Mouse (Mus musculus) MEL (cell line): ENCODE measurements around the gene Ilvbl. TPM values are rescaled to one million over a fixed set of nuclear protein-coding genes. Genes with fewer than 3 reads are reported as not detected.

Experiments
- DNase-seq: peaks from one replicate; pipeline ENCODE4 v3.0.0; 2011; ENCODE audit warnings: low read depth, low spot score
- H3K27ac ChIP-seq: 2 replicates; pipeline ENCODE4 v1.5.1; 2012; ENCODE audit warnings: low read depth, mild to moderate bottlenecking, control low read depth, low read length, moderate library complexity; ENCODE audit not compliant: control insufficient read depth
- H3K27me3 ChIP-seq, 2 experiments: fragments of 150-350 bp in 1 of 2; sonication (generic) in 1 of 2; 2 replicates each; pipeline ENCODE4 v1.6.1; 2012; ENCODE audit warnings: low read length in 2 of 2, mild to moderate bottlenecking in 2 of 2, improper control_type of control experiment in 1 of 2, moderate library complexity in 1 of 2; ENCODE audit not compliant: insufficient read depth in 2 of 2, control insufficient read depth in 1 of 2
- H3K36me3 ChIP-seq, 2 experiments: 2 replicates each; pipeline ENCODE4 v1.6.1; 2012 to 2014; ENCODE audit warnings: low read length in 2 of 2, improper control_type of control experiment in 1 of 2, inconsistent platforms in 1 of 2, mild to moderate bottlenecking in 1 of 2; ENCODE audit not compliant: insufficient read depth in 2 of 2, control insufficient read depth in 1 of 2
- H3K4me1 ChIP-seq, 2 experiments: fragments of 150-350 bp in 1 of 2; sonication (generic) in 1 of 2; 2 replicates each; pipeline ENCODE4 v1.6.1; 2012; ENCODE audit warnings: low read length in 2 of 2, improper control_type of control experiment in 1 of 2, mild to moderate bottlenecking in 1 of 2; ENCODE audit not compliant: insufficient read depth in 2 of 2, control insufficient read depth in 1 of 2
- H3K4me3 ChIP-seq, 2 experiments: fragments of 150-350 bp in 1 of 2; sonication (generic) in 1 of 2; 2 replicates each; pipeline ENCODE4 v1.5.1; 2012; ENCODE audit warnings: low read depth in 2 of 2, low read length in 2 of 2, mild to moderate bottlenecking in 2 of 2, moderate library complexity in 2 of 2, control low read depth in 1 of 2, improper control_type of control experiment in 1 of 2; ENCODE audit not compliant: control insufficient read depth in 1 of 2, insufficient read depth in 1 of 2
- H3K79me2 ChIP-seq: 2 replicates; pipeline ENCODE4 v1.6.1; 2012; ENCODE audit warnings: mild to moderate bottlenecking, low read length, moderate library complexity; ENCODE audit not compliant: control insufficient read depth, poor library complexity, insufficient read depth
- H3K9ac ChIP-seq: 2 replicates; pipeline ENCODE4 v1.6.1; 2012; ENCODE audit warnings: low read depth, mild to moderate bottlenecking, control low read depth, low read length, moderate library complexity; ENCODE audit not compliant: control insufficient read depth, poor library complexity, severe bottlenecking
- H3K9me3 ChIP-seq: fragments of 150-350 bp; sonication (generic); replicated peaks from 2 replicates; pipeline ENCODE4 v1.6.1; 2012; ENCODE audit warnings: mild to moderate bottlenecking, low read length, improper control_type of control experiment, moderate library complexity; ENCODE audit not compliant: insufficient read depth
- BHLHE40 ChIP-seq: IDR thresholded peaks from 2 replicates; pipeline ENCODE4 v1.6.1; 2012; ENCODE audit warnings: low read depth, mild to moderate bottlenecking, inconsistent platforms, low read length, improper control_type of control experiment, borderline replicate concordance
- CHD2 ChIP-seq: IDR thresholded peaks from 2 replicates; pipeline ENCODE4 v1.6.1; 2011; ENCODE audit warnings: low read length, improper control_type of control experiment
- GABPA ChIP-seq: IDR thresholded peaks from 2 replicates; pipeline ENCODE4 v1.6.1; 2012; ENCODE audit warnings: low read depth, mild to moderate bottlenecking, inconsistent platforms, low read length, improper control_type of control experiment, moderate library complexity
- HCFC1 ChIP-seq: IDR thresholded peaks from 2 replicates; pipeline ENCODE4 v1.6.1; 2012; ENCODE audit warnings: low read depth, mild to moderate bottlenecking, inconsistent platforms, low read length, improper control_type of control experiment, moderate library complexity
- MAZ ChIP-seq: IDR thresholded peaks from 2 replicates; pipeline ENCODE4 v1.6.1; 2012; ENCODE audit warnings: low read depth, mild to moderate bottlenecking, inconsistent platforms, low read length, improper control_type of control experiment
- MXI1 ChIP-seq: IDR thresholded peaks from 2 replicates; pipeline ENCODE4 v1.6.1; 2011; ENCODE audit warnings: mild to moderate bottlenecking, low read depth, low read length, improper control_type of control experiment
- MYB ChIP-seq: IDR thresholded peaks from 2 replicates; pipeline ENCODE4 v1.6.1; 2011; ENCODE audit warnings: mild to moderate bottlenecking, low read depth, low read length, improper control_type of control experiment
- POLR2A ChIP-seq, 2 experiments: IDR thresholded peaks; 2 replicates each; pipeline ENCODE4 v1.6.1; 2011 to 2012; ENCODE audit warnings: low read length in 2 of 2, mild to moderate bottlenecking in 2 of 2, control low read depth in 1 of 2, improper control_type of control experiment in 1 of 2, low read depth in 1 of 2, moderate library complexity in 1 of 2; ENCODE audit not compliant: control insufficient read depth in 1 of 2, insufficient read depth in 1 of 2, poor library complexity in 1 of 2
- POLR2AphosphoS2 ChIP-seq: IDR thresholded peaks from 2 replicates; pipeline ENCODE4 v1.6.1; 2011; ENCODE audit warnings: low read length, improper control_type of control experiment
- POLR2AphosphoS5 ChIP-seq: IDR thresholded peaks from 2 replicates; pipeline ENCODE4 v1.6.1; 2012; ENCODE audit warnings: low read depth, borderline replicate concordance, mild to moderate bottlenecking, inconsistent platforms, low read length, moderate library complexity, mixed read lengths
- RCOR1 ChIP-seq: IDR thresholded peaks from 2 replicates; pipeline ENCODE4 v1.6.1; 2012; ENCODE audit warnings: low read depth, mild to moderate bottlenecking, inconsistent platforms, low read length, improper control_type of control experiment
- SIN3A ChIP-seq: IDR thresholded peaks from 2 replicates; pipeline ENCODE4 v1.6.1; 2012; ENCODE audit warnings: low read length, improper control_type of control experiment, inconsistent platforms
- TAL1 ChIP-seq: IDR thresholded peaks from 2 replicates; pipeline ENCODE4 v1.6.1; 2012; ENCODE audit warnings: mild to moderate bottlenecking, inconsistent platforms, low read length, moderate library complexity, mixed read lengths
- ZC3H11A ChIP-seq: IDR thresholded peaks from 2 replicates; pipeline ENCODE4 v1.6.1; 2012; ENCODE audit warnings: low read depth, mild to moderate bottlenecking, inconsistent platforms, low read length, improper control_type of control experiment
- ZNF384 ChIP-seq: IDR thresholded peaks from 2 replicates; pipeline ENCODE4 v1.6.1; 2012; ENCODE audit warnings: low read depth, mild to moderate bottlenecking, inconsistent platforms, low read length, improper control_type of control experiment
- polyA plus RNA-seq, 2 experiments: library from polyadenylated mRNA; stranded (reverse) in 1 of 2; unstranded in 1 of 2; fragments of >175 nt in 1 of 2; fragments of >200 nt in 1 of 2; gene quantifications; 2 replicates each; pipeline versions ENCODE4 v1.2.1 to v1.2.4; 2012; ENCODE audit warnings: low replicate concordance in 2 of 2, low read depth in 1 of 2; ENCODE audit not compliant: insufficient read length in 2 of 2, insufficient read depth in 1 of 2, missing spikeins in 1 of 2
- total RNA-seq: library from RNA; depleted of rRNA; stranded (reverse); fragments of 300-350 nt; gene quantifications from 2 replicates; pipeline ENCODE4 v1.2.3, GENCODE M21; 2012

Gene Ilvbl
- total and polyA plus RNA-seq, 3 experiments, result 22.1 to 24.5 TPM; not detected in 1

GRCm38 (mm10) chr10:78570416-78570815, 3.7 kb upstream of the Ilvbl start (continued):
- no peak for TF ChIP-seq RCOR1
- no peak for TF ChIP-seq SIN3A
- TF ChIP-seq, all 39 proteins: peak for 0

- H3K9me3 ChIP-seq, result no peaks in the 10 kb centered on the region
- H3K4me3 ChIP-seq, result no peak overlapping the region
- H3K27ac ChIP-seq, result no peak overlapping the region
- H3K4me1 ChIP-seq, result peaks cover 0 to 8% of the 10 kb centered on the region in 2 experiments; a peak in 1 of 4 replicates
- H3K36me3 ChIP-seq, result no peaks in the 10 kb centered on the region; a peak in 1 of 4 replicates
- TF ChIP-seq POLR2A (IDR thresholded peaks at IDR 0.05; ENCODE audit: control insufficient read depth in 1 of 2, insufficient read depth in 1 of 2, low read depth in 1 of 2, low read length in 2 of 2, poor library complexity in 1 of 2) (no peak), MXI1 (no peak)
- TF ChIP-seq, all 39 proteins: peak for 0
- H3K79me2 ChIP-seq, result peaks cover 4% of the 10 kb centered on the region; the same call in 1 of the 2 replicates
- H3K27me3 ChIP-seq, result no peaks in the 10 kb centered on the region; a peak in 2 of 4 replicates
- no peak overlapping the region for H3K9ac ChIP-seq
- no peak for DNase-seq
Observed at GRCm38 (mm10) chr10:78570897-78571296, 3.2 kb upstream of the Ilvbl start.

- H3K4me3 ChIP-seq, result no peak overlapping the region
- H3K4me1 ChIP-seq, result peaks cover 0 to 8% of the 10 kb centered on the region in 2 experiments; a peak in 1 of 4 replicates
- H3K27me3 ChIP-seq, result no peaks in the 10 kb centered on the region; a peak in 2 of 4 replicates
- H3K79me2 ChIP-seq, result peaks cover 4% of the 10 kb centered on the region; the same call in 1 of the 2 replicates
- TF ChIP-seq MAZ, result no peak
- no peak for TF ChIP-seq MYB
- TF ChIP-seq ZC3H11A, result no peak
- TF ChIP-seq POLR2AphosphoS2, result no peak
- TF ChIP-seq HCFC1, result no peak
- TF ChIP-seq TAL1, result no peak
- no peak for TF ChIP-seq POLR2AphosphoS5
- no peak for TF ChIP-seq CHD2
- no peak for TF ChIP-seq BHLHE40
- no peak for TF ChIP-seq ZNF384
- TF ChIP-seq GABPA, result no peak
- H3K27ac ChIP-seq, result no peak overlapping the region
- no peak for DNase-seq
- no peaks in the 10 kb centered on the region; a peak in 1 of 4 replicates for H3K36me3 ChIP-seq
- no peaks in the 10 kb centered on the region for H3K9me3 ChIP-seq
- no peak overlapping the region for H3K9ac ChIP-seq
Observed at GRCm38 (mm10) chr10:78573226-78573625, 920 bp upstream of the Ilvbl start.
